Mouse (Mus musculus) E14TG2a.4 (cell line): Measurements from ENCODE around the gene Cmss1.

ENCODE experiments used
- CTCF ChIP-seq: conservative IDR thresholded peaks from 2 replicates; pipeline ENCODE4 v1.5.1; 2014; ENCODE audit warnings: low read length
- POU5F1 ChIP-seq: IDR thresholded peaks from 2 replicates; pipeline ENCODE4 v1.6.1; 2014; ENCODE audit warnings: low read length, borderline replicate concordance

DNA sequence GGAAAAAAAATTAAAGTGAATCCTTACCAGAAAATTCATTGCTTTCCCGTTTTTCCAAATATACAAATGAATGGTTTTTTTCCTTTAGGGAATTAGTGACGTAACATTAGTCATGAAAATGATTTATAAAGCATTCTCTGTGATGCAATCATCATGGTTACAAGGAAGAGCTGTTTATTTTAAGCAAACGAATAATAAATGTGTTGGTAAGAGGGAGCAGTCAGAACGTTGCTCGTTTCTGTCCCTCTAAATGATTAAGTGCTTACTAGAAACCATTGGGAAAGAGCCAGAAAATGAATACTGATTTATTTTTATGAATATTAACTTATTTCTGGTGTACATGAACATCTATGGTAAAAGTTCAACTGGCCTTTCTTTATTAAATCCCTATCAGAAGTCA lies 28.1 kb upstream of the Cmss1 start:
- TF ChIP-seq CTCF, result no peak
- TF ChIP-seq POU5F1, result no peak
